Mouse (Mus musculus) heart, postnatal 10 days (tissue): ENCODE results near the gene Zscan20. TPM values are rescaled to one million over a fixed set of nuclear protein-coding genes. Genes with fewer than 3 reads are reported as not detected.
"Not testable (repeated sequence)": the region's sequence is repeated elsewhere in the genome, so short reads cannot be mapped to it uniquely, and the experiment has no call there.

Source experiments
- DNase-seq, 2 experiments: peaks; one replicate each; pipeline ENCODE4 v3.0.0; 2021
- intact Hi-C: fragments of 180-260 bp; cut with DNase I; formaldehyde crosslinking; loops from one replicate; pipeline ENCODE4 v1.15.1; 2025
- total RNA-seq, 2 experiments: library from RNA; stranded (reverse); gene quantifications; 2 replicates each; pipeline ENCODE4 v1.2.3; 2021

Gene Zscan20
- total RNA-seq, 2 experiments from 2014 or later = 2.9 to 3.8 TPM

DNA sequence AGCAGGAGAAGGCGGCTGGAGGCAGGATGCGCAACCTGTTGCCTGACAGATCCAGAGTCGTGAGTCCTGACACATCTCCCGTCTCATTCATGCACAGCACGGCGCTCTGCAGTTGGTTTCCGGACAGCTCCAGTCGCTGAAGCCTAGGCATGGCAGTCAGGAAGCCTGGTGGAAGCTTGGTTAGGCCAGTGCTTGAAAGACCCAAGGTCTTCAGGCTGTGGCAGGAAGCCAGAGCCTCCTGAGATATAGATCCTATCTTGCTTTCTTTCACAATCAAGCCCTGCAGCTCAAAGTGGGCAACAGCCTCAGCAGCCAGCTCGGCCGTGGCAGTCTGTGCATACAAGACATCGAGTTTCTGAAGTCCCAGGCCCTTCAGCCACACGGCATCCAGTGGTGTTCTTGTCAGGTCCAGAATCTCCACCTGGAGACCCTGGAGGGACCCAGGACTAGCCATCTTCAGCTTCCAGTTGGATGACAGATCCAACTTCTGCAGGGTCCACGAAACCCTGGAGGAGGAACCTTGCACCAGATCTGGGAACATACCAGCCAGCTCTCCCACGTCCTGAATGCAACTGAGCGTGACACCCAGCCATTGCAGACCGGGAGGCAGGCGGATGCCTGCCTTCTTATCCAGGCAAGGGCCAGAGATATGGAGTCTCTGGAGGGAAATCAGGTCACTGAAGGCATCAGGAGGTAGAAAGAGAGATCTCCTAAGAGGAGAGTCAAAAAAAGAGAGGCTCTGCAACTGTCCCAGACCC, 7.6 kb upstream of the Zscan20 start:
- no peak for DNase-seq
- intact Hi-C loops = no loop called here

DNA sequence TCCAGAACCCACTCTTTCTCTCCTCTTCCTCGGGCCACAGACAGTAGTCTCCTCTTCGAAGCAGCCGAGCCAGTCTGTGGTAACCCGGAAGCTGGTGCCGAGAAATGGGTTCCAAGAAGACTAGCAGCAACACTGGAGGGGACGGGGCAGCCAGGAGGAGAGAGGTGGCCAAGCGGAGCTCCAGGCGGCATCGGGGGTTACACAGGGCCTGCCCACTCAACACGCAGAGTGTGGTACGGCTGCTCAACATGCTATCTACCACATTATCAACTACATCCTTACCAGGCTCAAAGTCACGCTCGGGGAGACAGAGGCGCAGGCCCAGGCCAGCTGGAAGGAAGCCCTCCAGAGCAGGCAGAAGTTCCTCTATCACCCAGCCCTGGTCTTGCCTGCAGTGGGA, 5.9 kb upstream of the Zscan20 start:
- no peak for DNase-seq
- intact Hi-C loops = no loop called here

- peak; percentile 45 to 66 for DNase-seq
- intact Hi-C loops = loop anchor here (2.0 to 5.0 kb wide), 3 partner anchors 93 to 245 kb away; no protein-coding TSS in a partner anchor
These were observed 3.4 kb upstream of the Zscan20 start for GRCm38 (mm10) chr4:128613326-128613725.

DNA sequence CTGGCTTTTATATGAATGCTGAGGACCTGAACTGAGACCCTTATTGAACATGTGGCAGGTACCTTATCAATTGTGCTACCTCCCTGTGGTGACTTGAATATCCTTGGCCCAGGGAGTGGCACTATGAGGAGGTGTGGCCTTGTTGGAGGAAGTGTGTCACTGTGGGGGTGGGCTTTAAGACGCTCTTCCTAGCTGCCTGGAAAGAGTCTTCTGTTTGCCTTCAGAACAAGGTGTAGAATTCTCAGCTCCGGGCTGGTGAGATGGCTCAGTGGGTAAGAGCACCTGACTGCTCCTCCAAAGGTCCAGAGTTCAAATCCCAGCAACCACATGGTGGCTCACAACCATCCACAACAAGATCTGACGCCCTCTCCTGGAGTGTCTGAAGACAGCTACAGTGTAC, 1.8 kb upstream of the Zscan20 start:
- intact Hi-C loops = loop anchor here (2.0 to 5.0 kb wide), 3 partner anchors 95 to 247 kb away; no protein-coding TSS in a partner anchor
- DNase-seq = not testable (repeated sequence)

- no peak for DNase-seq
- intact Hi-C loops = loop anchor here (5.0 kb wide), 1 partner anchor 167 kb away; no protein-coding TSS in a partner anchor
These were observed 808 bp upstream of the Zscan20 start for GRCm38 (mm10) chr4:128610706-128611105.

- no peak for DNase-seq
- intact Hi-C loops = no loop called here
These were observed 498 bp downstream of the Zscan20 start for GRCm38 (mm10) chr4:128609276-128609924.

- no peak for DNase-seq
- intact Hi-C loops = no loop called here
These were observed 2.2 kb downstream of the Zscan20 start for GRCm38 (mm10) chr4:128607661-128608060.

- DNase-seq = no peak
- intact Hi-C loops = no loop called here
These were observed 3.3 kb downstream of the Zscan20 start for GRCm38 (mm10) chr4:128606586-128606985.

DNA sequence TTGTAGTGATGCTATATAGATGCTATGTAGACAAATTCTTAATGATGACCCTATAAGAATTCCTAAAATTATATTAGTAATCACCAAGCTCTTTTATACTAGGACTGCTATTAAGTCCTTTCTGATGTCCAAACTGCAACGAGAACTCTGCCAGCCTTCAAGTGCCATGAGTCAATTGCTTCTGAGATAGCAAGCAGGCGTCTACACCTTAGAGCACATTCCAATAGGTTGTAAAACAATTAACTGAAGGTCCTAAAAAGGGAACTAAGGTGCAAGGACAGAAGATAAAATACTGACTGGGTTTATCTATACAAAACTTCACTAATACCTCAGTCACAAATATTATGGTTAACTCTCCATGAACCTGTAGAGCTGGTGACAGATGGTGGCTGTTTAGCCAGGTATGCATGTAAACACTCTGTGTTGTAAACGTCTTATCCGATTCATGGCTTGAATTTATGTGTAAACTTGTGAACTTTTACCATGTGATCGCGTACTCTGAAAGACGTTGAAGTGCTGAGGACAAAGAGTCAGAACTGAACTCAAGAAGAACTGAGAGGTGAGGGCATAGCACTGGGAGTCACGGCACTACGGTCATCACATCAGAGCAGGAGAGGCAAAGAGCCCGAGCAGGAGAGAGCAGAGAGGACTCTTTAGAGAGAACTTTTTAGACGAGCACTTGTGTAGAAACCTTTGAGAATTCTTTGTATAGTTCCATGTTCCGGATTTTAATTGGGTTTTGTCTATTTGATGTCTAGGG, 11.9 kb downstream of the Zscan20 start:
- DNase-seq = no peak
- intact Hi-C loops = no loop called here

DNA sequence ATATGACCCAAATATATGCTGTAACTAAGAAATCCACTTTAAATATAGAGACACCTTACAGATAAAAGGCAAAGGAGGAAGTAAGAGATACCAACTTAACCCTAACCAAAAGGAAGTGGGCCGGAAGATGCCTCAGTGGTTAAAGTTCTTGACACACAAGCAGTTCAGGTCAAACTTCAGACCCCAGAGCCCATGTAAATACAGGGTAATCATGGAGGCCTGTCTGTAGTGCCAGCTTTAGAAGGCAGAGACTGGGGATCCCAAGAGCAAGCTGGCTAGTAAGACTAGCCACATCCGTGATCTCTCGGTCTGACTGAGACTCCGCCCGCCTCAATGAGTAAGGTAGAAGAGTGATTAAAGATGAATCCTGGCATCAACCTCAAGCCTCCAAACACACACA, 15.8 kb downstream of the Zscan20 start:
- intact Hi-C loops = no loop called here
- no peak for DNase-seq

GRCm38 (mm10) chr4:128593286-128593685, 16.6 kb downstream of the Zscan20 start:
- intact Hi-C loops = no loop called here
- DNase-seq = no peak

GRCm38 (mm10) chr4:128579182-128579581, 30.7 kb downstream of the Zscan20 start:
- intact Hi-C loops = no loop called here
- peak in 1 of 2 experiments; percentile 12 for DNase-seq

DNA sequence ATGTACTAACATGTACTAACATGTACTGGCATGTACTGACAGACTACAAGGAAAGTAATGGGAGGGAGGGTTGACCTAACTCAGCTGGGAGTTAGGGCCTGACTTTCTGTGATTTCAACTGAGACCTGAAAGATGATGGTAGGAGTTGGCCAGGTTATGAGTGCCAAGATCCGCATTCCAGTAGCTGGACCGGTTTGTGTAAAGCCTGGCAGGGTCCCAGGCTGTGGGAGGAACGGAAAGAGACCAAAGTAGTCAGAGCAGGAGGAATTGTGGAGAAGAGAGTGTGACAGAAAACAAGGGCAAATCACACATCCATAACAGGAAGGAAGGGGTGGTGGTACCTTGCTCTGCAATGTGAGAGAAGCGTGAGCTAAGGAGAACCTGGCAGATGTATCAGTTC, 34.1 kb downstream of the Zscan20 start:
- peak; percentile 5 to 11 for DNase-seq
- intact Hi-C loops = no loop called here

DNA sequence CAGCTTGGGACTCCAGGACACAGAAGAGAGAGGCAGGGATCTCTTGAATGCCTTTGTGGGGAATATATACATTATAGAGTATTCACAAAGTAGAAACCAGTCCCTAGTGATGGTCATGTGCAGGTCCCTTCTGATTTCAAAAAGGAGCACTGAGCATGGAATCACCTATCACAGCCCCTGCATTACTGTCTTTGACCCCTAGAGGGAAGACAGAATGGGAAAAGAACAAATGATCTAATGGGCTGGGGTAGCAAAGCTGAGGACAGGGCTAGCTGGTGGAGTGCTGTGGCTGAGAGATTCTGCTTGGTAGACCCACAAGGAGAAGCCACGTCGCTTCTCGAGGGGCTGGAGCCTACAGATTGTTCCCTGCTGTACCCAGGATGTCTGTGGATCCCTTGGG, 49.6 kb downstream of the Zscan20 start:
- intact Hi-C loops = no loop called here

DNA sequence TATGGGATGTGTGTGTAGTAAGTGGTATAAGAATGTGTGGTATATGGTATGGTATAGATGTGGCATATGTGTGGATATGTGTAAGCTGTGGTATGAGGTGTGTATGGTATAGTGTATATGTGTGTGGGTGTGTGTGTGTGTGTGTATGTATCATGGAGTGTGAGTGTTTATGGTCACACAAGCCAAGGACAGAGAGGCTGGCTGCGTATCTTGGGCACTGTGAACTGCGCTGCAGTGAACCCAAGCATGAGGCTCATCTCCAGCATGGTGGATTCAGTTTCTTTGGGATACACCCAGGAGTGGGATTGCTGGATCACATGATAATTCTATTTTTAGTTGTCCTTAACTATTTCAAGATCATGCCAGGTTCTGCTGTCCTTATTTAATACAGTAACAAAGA, 55.7 kb downstream of the Zscan20 start:
- DNase-seq = no peak
- intact Hi-C loops = no loop called here

More for the DNA sequence above, 49.6 kb downstream of the Zscan20 start:
- DNase-seq = no peak

DNA sequence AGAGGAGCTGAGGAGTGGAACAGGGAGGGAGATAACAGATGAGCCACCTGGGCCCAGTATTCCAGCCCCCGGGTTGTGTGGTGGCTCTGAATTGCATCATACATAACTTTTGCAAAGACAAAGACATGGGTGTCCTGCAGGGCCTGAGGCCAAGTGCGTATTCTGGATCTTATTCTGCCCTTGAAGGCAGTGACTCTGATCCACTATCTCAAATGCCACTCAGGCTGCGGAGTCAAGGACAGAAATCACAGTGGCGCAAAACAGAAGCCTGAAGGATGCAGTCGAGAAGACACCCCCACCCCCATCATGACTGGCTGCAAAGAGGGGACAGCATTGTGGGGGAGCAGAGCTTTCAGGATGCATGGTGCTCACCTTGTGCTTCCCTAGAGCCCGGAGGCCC, 59.1 kb downstream of the Zscan20 start:
- intact Hi-C loops = no loop called here

DNA sequence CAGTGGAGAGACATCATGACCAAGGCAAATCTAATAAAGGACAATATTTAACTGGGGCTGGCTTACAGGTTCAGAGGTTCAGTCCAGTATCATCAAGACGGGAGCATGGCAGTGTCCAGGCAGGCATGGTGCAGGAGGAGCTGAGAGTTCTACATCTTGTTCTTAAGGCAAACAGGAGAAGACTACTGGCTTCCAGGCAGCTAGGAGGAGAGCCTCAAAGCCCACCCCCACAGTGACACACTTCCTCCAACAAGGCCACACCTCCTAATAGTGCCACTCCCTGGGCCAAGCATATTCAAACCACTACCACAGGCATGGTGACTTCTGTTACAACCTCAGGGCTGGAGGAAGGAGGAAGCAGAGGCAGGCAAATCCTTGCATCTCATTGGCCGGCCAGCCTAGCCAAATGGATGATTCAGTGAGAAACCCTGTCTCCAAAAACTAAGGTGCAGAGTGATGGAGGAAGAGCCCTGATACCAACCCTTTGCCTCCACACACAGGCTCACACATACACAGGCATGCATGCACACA, 65.9 kb downstream of the Zscan20 start:
- intact Hi-C loops = loop anchor here (10.0 kb wide), 2 partner anchors 609 to 1169 kb away; no protein-coding TSS in a partner anchor
- DNase-seq = not testable (repeated sequence)

More for the DNA sequence above, 59.1 kb downstream of the Zscan20 start:
- DNase-seq = no peak

DNA sequence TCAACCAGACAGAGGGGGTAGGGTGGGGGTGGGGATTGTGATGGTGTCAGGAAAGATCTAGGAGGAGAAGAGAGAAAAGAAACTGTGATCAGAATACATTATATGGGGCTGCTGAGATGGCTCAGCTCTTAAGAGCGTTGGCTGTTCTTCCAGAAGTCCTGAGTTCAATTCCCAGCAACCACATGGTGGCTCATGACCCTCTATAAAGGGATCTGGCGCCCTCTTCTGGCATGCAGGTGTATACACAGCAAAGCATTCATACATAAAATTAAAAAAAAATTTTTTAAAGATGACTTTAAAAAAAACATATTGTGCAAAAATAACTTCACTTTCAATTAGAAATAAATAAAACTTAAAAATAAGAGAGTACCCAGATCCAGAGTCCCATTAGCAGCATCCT, 66.5 kb downstream of the Zscan20 start:
- DNase-seq = peak in 1 of 2 experiments; percentile 19
- intact Hi-C loops = loop anchor here (10.0 kb wide), 2 partner anchors 609 to 1169 kb away; no protein-coding TSS in a partner anchor
